Mouse (Mus musculus) heart, postnatal 36 days (tissue): Measurements from ENCODE around the gene Epsti1. TPM values are rescaled to one million over a fixed set of nuclear protein-coding genes. Genes with fewer than 3 reads are reported as not detected.

Experiments used
- DNase-seq, 2 experiments: peaks; one replicate each; pipeline ENCODE4 v3.0.0; 2021 to 2022
- intact Hi-C: fragments of 180-260 bp; cut with DNase I; formaldehyde crosslinking; loops from one replicate; pipeline ENCODE4 v1.15.1; 2025
- total RNA-seq, 2 experiments: library from RNA; stranded (reverse); gene quantifications; 2 replicates each; pipeline ENCODE4 v1.2.3; 2021

Epsti1 gene
- total RNA-seq, 2 experiments from 2014 or later = 0.56 to 1.2 TPM

DNA sequence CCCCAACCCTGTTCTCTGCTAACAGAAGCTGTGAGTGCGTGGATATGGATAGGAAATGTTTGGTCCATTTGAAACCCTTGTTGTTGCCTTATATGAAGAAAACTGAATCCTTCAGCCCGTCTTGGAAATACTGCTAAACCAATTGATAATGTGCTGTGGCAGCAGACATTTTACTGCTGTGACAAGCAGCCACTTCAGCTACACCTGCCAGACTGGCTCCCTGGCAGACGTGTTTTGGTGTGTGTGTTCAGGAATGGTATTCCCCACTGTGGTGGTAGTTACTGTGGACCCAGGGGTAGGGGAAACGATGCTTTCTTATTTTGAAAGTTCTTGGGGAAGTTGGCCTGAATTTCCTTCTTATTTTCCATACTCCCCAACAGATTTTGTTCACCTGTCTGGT, 100.4 kb downstream of the Epsti1 start:
- intact Hi-C loops = no loop called here
- no peak for DNase-seq

- intact Hi-C loops = no loop called here
- no peak for DNase-seq
Observed at GRCm38 (mm10) chr14:78008019-78008418, 104.0 kb downstream of the Epsti1 start.

- intact Hi-C loops = no loop called here
- no peak for DNase-seq
Observed at GRCm38 (mm10) chr14:78011808-78012207, 107.8 kb downstream of the Epsti1 start.

DNA sequence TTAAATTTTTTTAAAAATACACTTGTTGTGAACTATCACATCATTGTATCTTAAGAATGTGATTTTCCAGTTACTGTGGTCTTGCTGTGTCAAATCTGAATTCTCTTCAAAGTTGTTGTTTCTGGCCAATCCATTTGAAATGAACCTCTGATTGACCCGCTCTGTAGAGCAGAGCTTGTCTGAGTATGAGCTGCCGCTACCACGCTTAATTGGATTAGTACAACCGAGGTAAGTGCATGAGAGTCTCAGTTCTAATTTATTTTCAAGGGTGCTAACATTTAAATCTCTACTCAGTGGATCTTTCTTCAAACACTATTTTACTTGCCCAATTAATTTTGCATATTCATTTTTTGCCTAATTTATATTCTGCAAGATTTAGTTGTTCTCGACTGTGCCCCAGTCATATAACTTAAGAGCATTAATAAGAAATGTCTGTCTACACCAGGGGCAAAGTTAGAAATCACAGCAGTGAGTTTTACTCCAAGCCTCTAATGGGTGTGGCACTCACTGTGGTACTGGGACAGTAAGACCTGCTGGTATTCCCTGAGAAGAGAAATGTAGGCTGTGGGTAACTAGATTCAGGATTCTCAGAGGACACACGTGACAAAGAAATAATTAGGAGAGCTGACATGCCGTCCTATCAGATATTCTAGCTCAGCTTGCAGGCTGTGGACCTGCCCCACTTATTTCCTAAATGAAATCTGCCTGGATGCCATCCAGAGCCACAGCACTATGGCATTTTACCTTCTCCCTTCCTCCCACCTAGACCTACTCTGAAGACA, 111.7 kb downstream of the Epsti1 start:
- intact Hi-C loops = no loop called here

GRCm38 (mm10) chr14:78016398-78016797, 112.4 kb downstream of the Epsti1 start:
- intact Hi-C loops = no loop called here

More for the DNA sequence above, 111.7 kb downstream of the Epsti1 start:
- no peak for DNase-seq

DNA sequence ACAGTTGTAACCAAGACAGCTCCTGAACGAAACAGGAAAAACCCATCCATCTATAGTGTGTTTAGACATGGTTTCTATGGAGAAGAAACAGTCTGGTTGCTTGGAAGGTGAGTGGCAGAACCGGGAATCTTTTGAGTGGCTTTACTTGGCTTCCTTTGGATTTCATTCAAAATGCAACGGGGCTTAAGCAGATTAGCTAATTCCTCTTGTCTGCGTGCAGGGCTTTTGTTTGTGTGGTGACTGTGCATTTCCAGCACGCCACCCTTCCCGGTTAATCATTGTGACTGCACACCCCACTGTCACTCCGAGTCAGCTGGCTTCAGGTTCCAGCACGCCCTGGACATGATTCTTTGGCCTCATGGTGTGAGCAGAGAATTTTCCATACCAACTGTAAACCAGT, 115.9 kb downstream of the Epsti1 start:
- intact Hi-C loops = no loop called here
- DNase-seq = no peak

More at GRCm38 (mm10) chr14:78016398-78016797, 112.4 kb downstream of the Epsti1 start:
- DNase-seq = no peak

- no peak for DNase-seq
- intact Hi-C loops = no loop called here
Observed at GRCm38 (mm10) chr14:78038876-78039275, 134.8 kb downstream of the Epsti1 start.

DNA sequence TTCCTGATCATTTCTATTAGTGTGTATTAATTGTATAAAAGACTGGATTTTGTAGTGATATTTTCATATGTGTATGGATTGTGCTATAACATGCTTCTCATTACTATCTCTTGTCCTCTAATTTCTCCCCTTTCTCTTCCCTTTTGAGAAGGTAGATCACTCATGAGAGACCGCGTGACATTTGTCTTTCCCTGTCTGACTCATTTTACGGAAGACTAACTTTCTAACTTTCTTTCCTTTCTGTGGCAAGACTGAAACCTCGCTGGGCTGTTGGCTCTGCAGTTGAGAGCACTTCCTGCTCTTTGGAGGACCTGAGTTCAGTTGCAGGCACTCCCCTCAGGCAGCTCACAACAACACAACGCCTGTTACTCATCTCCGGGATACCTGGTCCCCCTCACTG, 136.6 kb downstream of the Epsti1 start:
- intact Hi-C loops = no loop called here
- no peak for DNase-seq

DNA sequence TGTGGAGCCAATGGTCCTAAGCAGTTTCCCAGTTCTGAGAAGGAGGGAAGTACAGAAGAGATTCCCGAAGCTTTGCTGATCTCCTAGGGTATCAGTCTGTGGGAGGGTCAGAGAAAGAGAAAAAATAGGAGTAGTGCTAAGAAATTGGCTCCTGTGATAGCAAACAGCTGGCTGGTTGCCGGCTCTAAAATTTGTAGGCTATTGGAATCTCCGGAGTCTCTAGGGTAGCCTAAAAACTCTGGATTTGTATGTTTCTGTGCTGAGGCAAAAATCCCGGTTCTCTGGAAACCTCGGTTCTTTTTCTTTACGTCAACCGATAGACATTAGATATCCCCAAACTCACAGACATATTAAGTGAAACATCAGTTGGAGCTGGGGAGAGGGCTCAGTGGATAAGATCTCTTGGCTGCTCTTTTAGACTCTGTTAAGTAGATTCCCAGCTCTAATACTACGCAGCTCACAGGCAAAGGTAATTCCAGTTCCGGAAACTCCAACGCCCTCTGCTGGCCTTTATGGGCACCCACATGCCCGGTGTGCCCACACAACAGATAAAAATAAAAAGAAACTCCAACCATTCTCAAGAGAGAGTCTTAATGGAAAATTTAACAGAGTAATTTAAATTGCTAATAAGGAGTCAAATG, 138.0 kb downstream of the Epsti1 start:
- DNase-seq = no peak
- intact Hi-C loops = no loop called here

DNA sequence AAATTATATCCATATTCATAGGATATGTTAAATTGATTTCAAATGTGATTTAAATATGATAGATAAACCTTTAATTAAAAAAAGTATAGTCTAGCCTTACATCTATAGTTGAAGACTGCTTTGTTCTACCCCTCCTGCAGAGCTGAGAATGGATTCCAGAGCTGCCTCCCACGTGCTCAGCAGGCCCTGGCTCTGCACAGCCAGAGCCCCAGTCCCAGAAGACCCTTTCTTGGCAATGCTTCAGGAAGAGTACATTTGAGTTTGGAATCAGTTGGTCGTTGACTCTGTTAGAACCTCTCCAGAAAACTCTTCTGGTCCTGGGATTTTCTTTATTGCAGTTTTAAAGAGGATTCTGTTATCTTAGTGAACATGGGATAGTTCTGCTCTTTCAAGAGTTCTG, 139.0 kb downstream of the Epsti1 start:
- intact Hi-C loops = no loop called here
- DNase-seq = no peak

DNA sequence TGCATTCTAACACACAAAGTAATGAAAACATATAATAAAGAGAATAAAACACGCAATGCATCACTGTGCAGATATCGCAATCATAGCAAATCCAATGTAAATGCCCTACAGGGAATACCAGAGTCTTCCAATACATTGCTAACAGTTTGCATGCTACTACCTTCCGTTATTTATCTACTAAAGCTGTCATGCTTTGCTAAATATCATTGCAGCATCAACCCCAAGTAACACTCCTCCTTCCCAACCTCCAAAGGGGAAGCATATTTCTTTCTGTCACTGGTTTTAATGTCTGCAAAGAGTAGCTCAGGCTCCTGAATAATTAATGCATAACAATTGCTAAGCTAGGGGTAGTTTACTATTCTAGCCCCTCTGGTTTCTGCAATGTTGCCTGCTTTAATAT, 144.2 kb downstream of the Epsti1 start:
- intact Hi-C loops = no loop called here
- DNase-seq = no peak

- DNase-seq = no peak
- intact Hi-C loops = no loop called here
Observed at GRCm38 (mm10) chr14:78048674-78049073, 144.6 kb downstream of the Epsti1 start.

Other genes starting within 250 kb of the Epsti1 start
- gene Dnajc15, start 29.1 kb upstream of the Epsti1 start, total RNA-seq = 100 to 1,000 TPM; 271 to 297 TPM
- not detected for gene Fam216b, start 184.8 kb downstream of the Epsti1 start, total RNA-seq